Mouse (Mus musculus): Measurements from ENCODE around the gene Rab3d.
"Not testable (repeated sequence)": the region's sequence is repeated elsewhere in the genome, so short reads cannot be mapped to it uniquely, and the experiment has no call there.

Gene Rab3d

DNA sequence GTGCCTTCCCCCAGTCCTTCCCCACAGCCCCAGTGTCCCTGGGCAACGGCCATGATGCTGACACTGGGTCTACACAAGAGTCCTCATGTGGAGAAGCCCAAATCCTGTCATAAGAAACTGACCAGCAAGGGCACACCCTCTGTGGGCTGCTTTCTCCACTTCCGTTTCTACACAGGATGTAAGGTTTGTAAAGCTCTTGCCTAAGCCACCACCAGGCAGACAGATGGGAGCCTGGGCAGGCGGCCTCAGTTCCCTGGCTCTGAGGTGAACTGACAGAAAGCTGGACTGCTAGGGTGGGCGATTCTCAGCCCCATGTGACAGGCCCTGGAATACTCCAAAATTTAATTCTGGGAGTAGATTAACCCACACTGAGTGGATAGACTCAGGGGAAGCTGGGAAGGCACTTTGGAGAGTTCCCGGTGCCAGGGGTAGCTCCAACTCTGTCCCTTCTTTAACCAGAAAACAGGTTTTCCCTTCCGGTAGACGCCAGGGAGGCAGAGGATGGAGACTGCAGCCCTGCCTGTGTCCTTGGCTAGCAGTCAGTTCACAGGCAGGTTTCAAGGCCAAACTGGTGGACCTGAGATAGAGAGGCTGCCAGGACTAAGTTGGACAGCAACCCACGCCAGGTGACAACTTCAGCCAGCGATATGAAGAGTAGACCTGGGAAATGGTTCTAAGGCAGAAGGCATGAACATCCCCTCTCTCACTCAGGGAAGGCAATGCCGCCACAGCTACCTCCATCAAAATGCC, 8.3 kb downstream of the Rab3d start:
- peak; percentile 89 for DNase-seq (ENCODE audit: low read depth)

DNA sequence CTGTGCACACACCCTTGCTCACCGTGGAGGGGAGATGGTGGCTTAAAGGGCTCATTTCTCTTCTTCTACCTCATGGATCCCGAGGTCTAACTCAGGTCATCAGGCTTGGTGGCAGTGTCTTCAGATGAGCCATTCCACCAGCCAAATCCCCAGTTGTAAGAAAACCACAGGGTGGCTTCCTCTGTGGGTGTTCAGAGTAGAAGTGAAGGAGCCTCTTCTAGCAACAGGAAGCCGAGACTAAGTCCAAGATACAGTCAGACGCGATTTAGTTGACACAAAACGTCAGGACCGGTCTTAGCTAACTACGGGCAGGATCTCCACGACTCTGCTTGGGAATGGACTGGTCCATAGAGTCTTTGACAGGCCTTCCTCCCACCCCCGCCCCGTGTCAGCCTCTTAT, 9.8 kb downstream of the Rab3d start:
- DNase-seq (ENCODE audit: low read depth) = peak; percentile 77

DNA sequence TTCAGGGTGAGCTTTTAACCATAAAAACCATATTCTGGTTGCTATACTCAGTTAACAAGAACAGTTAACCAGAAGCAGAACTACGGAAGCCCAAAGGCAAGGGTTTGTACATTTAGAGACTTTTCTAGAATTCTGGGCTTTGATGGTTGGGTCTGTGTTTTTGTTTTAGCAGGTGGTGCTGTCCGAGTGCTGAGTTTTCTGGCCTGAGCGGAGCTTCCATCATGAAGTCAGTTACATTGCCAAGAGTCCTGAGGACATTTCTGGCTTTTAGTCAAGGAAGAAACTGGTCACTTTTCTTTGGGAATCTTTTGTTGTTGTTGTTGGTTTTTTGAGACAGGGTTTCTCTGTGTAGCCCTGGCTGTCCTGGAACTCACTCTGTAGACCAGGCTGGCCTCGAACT, 14.0 kb downstream of the Rab3d start:
- no peak for DNase-seq (ENCODE audit: low read depth)

DNA sequence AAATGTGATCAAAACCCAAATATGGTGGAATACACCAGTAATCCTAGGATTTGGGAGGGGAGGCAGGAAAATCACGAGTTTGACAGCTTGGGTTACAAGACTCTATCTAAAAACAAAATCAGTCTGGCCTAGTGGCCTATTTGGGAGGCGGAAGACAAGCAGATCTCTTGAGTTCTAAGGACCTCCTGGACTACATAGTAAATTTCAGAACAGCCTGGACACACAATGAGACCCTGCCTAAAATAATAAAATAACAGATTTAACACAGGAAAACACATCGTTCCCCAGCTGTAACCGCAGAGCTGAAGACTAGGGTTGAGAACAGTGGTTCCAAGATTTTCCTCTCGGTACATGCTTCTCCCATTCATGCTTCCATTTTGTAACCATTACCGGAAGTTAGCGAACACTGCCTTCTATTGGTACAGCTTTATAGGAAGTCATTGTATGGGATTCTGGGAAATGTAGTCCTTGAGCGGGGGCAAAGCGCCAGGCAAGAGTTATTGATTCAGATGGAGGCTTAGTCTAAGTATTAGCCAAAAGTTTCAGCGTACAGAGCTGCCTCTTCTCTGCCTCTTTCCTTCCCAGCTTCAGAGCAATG, 16.7 kb downstream of the Rab3d start:
- DNase-seq (ENCODE audit: low read depth) = peak; percentile 94

DNA sequence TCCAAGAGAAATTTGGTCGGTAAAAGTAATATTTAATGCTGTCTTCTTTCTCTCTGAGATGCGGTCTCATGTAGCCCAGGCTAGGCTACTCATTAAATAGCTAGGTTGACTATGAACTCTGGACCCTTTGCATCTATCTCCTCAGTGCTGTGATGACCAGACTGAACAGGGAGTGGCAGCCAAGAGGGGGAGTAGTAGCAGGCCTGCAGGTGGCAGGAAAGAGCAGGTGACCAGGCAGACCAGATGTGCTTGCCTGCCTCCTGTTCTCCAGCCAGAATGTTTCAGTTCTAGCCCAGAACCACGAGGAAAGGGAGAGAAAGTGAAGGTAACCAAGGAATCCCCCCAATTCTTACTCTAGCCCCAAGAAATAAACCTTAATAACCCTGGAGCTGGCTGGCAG, 28.8 kb downstream of the Rab3d start:
- peak; percentile 58 for DNase-seq (ENCODE audit: low read depth)

DNA sequence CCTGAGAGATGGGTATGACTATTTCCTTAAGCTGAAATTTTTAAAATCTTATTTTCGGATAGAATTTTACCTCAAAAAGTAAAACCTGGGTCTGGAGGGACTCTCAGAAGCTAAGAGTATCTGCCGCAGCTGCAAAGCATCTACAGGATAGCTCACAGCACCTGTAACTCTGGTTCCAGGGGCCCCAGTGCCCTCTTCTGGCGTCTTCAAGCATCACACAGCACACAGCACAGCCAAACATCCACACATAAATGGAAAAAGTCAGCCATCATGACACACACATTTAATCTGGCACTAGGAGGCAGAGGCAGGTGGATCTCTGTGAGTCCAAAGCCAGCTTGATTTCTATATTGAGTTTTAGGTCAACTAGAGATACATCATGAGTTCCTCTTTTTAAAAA, 41.4 kb downstream of the Rab3d start:
- DNase-seq (ENCODE audit: low read depth) = peak; percentile 40

DNA sequence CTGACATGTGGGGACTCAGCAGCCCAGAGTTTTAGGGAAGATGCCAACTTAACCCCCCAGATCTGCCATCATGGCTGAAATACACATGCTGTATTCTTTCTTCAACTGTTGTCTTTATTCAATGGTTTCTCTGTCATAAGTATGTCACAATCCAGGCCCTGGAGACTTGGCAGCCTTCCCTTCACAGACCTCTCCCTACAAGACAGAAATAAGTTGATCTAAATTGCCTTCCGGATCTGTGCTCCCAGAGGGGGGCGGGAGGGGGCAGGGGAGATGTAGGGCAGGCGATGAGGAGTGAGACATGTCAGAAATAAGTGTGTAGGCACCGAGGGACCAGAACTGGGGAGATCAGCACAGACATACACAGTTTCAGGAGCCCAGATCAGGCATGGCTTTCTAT, 45.8 kb downstream of the Rab3d start:
- DNase-seq (ENCODE audit: low read depth) = no peak

DNA sequence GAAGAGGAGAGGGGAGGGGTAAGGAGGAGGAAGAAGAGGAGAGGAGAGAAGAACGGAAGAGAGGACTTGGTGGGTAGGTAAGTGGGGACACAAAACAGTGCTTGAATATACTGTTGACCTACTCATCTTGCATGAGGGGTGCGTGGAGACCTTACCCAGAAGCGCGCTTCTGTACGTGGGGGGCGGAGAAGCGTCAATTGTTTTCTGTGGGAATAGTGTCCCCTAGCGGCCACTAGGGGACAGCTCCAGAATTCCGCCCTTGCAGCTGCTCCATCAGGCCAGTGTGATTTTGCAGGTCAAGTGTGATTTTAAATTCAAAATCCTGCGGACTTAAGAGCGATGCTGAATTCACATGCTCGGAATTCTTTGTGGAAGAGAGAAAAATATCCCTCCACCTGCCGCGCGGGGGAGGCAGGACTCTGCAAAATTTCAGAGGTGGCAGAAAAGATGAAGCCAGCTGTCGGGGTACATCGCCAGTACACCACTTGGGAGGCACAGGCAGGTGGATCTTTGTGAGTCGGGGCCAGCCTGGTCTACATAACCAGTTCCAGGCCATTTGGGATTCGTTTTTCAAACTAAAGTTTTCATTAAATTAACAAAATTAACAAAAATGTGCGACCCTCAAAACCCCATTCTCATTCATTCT, 47.0 kb downstream of the Rab3d start:
- peak; percentile 62 for DNase-seq (ENCODE audit: low read depth)

DNA sequence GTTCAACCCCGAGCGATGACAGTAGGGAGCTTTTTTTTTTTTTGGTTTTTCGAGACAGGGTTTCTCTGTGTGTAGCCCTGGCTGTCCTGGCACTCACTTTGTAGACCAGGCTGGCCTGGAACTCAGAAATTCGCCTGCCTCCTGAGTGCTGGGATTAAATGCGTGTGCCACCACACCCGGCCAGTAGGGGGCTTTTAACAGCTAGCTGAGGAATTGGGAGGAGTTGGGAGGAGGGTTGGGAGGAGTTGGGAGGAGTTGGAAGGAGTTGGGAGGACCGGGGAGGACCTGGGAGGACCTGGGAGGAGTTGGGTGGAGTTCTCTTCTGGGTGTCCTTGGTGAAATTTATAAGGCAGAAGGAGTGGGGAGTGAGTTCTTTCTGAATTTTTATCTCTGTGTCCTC, 48.7 kb downstream of the Rab3d start:
- peak; percentile 6 for DNase-seq (ENCODE audit: low read depth)

DNA sequence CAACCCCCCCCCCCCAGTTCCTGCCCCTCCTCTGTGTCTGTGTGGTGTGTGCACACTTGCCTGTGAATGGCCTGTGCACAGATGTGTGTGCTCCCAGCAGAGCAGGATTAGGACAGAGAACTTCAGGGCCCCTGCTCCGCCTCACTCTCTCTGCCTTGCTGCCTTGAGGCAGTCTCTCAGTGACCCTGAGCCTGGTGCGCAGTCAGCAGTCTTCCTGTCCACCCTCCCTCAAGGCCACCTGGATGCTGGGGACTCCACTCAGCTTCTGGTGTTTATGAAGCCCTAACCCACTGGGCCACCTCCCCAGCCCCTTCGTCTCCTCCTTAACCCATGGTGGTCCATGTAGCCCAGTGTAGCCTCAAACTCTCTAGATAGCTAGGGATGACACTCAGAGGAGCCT, 50.3 kb downstream of the Rab3d start:
- no peak for DNase-seq (ENCODE audit: low read depth)

DNA sequence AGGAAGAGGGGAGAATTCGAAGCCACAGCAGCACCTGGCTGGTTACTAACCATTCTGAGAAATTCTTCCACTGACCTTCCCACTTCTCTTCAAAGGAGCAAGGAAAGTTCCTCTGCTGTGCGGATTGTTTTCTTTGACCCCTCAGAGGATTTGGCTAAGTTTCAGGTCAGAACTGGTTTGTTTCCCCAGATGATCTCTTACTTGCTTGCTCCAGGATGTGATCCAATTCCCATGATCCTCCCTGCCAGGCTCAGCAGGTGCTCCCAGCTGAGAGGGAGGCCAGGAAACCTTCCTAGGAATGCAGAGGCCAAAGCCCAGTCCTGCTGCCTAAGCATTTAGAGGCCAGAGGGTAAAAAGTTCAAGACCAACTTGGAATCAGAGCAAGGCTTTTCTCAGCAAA, 51.4 kb downstream of the Rab3d start:
- no peak for DNase-seq (ENCODE audit: low read depth)

DNA sequence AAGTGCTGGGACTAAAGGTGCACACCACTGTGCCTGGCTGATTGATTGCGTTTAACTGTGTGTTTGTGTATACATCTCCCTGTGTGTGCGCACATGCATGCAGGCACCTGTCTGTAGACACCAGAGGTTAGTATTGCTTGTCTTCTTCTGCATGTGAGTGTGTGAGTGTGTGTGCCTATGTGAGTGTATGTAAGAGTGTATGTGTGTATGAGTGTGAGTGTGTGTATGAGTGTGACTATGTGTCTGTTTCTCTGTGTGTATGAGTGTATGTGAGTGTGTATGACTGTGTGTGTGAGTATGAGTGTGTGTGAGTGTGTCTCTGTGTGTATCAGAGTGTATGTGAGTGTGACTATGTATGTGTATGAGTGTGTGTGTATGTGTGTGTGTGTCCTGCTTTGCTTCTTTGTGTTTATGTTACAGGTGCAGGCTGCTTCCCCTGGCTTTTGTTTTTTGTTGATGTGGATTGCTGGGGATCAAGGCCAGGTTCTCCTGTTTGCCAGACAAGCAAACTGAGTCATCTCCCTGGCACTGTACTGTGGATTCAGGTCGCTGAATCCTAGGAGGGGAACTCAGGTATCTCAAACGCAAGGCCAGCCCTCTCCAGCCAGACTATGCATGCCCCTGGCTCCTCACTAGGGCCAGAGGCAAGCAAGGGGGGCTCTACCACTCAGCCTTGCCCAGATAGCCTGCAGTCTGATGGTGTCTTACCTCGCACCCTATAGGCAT, 52.2 kb downstream of the Rab3d start:
- no peak for DNase-seq (ENCODE audit: low read depth)

DNA sequence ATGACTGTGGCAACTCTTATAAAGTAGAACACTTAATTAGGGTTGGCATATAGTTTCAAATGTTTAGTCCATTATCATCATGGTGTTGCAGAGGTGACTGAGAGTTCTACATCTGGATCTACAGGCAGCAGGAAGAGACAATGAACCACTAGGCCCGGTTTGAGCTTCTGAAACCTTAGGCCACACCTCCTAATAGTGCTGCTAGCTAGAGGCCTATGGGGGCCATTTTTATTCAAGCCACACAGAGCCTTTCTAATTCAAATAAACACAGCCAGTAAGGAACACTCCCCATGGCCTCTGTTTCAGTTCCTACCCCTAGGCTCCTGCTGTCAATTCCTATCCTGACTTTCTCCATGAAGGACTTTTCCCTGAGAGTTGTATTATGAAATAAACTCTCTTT, 55.8 kb downstream of the Rab3d start:
- DNase-seq (ENCODE audit: low read depth) = no peak

DNA sequence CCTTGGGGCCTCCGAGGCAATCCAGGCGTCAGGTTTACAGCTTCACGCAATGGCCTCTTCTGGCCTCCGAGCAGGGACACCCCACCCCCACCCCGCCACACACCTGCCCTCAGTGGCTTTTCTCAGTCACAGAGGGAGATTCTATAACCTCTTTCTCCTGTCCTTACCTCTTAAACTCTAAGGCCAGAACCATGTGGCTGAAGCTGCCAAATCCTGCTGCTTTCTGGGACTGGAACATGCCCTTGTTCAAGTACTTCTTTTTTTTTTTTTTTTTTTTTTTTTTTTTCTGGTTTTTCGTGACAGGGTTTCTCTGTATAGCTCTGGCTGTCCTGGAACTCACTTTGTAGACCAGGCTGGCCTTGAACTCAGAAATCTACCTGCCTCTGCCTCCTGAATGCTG, 57.6 kb downstream of the Rab3d start:
- DNase-seq (ENCODE audit: low read depth) = not testable (repeated sequence)

DNA sequence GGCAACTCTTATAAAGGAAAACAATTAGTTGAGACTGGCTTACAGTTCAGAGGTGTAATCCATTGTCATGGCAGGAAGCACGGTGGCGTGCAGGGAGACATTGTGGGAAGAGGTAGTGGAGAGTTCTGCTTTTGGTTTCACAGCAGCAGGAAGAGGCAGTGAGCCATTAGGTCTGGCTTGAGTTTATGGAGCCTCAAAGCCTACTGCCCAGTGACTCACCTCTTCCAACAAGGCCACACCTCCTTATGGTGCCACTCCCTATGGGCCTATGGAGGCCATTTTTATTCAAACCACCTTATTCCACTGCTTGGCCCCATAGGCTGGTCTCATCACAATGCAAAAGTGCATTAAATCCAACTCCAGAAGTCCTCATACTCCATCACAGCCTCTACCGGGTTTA, 58.4 kb downstream of the Rab3d start:
- peak; percentile 58 for DNase-seq (ENCODE audit: low read depth)

DNA sequence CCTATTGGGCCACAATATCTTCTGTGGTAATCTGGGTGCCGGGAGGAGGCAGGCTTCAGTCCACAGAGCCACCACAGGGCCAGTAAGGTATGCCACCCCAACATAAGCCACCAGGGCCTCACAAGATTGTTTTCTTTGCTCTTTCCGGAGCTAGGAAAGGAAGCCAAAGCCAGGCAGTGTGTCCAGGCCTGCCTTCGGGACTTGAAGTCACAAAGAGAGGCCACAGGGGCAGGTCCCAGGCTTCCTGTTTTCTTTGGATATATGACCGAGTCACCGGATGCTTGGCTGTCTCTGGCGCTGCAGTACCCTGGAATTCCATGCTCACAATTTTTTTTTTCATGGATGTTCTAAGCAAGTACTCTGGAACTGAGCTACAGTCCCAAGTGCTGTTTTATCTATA, 59.9 kb downstream of the Rab3d start:
- no peak for DNase-seq (ENCODE audit: low read depth)

DNA sequence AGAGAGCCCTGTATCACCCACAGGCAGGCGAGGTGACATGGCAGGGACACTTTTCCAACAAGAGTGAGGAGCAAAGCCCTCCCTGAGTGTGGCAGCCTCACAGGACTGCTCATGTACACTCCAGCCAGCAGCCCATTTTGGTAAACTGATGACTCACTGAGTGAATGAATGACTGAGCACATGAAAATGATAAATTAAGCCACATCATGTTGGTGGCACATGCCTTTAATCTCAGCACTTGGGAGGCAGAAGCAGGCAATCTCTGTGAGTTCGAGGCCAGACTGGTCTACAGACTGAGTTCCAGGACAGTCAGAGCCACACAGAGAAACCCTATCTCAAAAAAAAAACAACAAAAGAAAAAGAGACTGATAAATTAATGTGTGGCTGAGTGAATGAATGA, 60.5 kb downstream of the Rab3d start:
- no peak for DNase-seq (ENCODE audit: low read depth)

All from 416B (cell line).